Mouse (Mus musculus) frontal cortex, postnatal 25 days (tissue): Measurements from ENCODE around the gene Sval2.

ENCODE experiments used
- DNase-seq, 2 experiments: peaks; one replicate each; pipeline ENCODE4 v3.0.0; 2022; ENCODE audit warnings: low spot score in 2 of 2

The Sval2 gene

GRCm38 (mm10) chr6:41852689-41853088, at the start of gene Sval2:
Gene Sval2 (plus strand): TSS chr6:41852989.
- DNase-seq = no peak

GRCm38 (mm10) chr6:41824086-41824485, 28.7 kb upstream of the Sval2 start:
- DNase-seq = no peak

- no peak for DNase-seq
Observed at GRCm38 (mm10) chr6:41829516-41829915, 23.3 kb upstream of the Sval2 start.

GRCm38 (mm10) chr6:41847235-41847634, 5.6 kb upstream of the Sval2 start, which contains the start of gene Pip:
Gene Pip (plus strand): TSS chr6:41847535.
- no peak for DNase-seq

- no peak for DNase-seq
Observed at GRCm38 (mm10) chr6:41864038-41864437, 11.2 kb downstream of the Sval2 start.

GRCm38 (mm10) chr6:41911625-41912024, 58.8 kb downstream of the Sval2 start:
- DNase-seq = no peak
